Mouse (Mus musculus): ENCODE measurements around the gene Ugt2b34. TPM values are rescaled to one million over a fixed set of nuclear protein-coding genes. Genes with fewer than 3 reads are reported as not detected.
"Not testable (repeated sequence)": the region's sequence is repeated elsewhere in the genome, so short reads cannot be mapped to it uniquely, and the experiment has no call there.

Gene Ugt2b34
- not detected for total RNA-seq (2021)
- long read RNA-seq, experiment 1: 0 reads
- long read RNA-seq, experiment 2: 0 reads

GRCm38 (mm10) chr5:86906758-86907157 is at the start of gene Ugt2b34:
Ugt2b34 (minus strand) TSS chr5:86906937.
- no peak for DNase-seq
- intact Hi-C loops (cut with DNase I; ENCODE audit: low total_unique reads): no loop called here

DNA sequence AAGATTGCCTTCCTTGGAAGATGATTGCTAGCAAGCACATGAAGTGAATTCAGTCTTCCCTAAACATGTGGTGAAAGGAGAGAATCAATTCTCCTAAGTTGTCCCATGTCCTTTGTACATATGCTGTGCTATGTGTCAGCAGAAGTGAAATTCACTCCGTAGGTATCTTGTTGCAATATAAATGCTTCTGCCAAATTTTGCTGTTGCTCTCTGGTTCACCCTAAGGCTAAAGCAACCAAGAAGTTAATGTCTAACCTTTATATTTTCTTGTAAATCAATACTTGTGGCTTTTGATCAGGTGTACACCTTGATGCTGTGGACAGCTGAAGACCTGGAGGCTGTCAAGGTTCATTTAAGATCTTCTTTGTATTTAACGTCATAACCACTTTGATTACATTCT is 35.4 kb upstream of the Ugt2b34 start:
- no peak for DNase-seq
- intact Hi-C loops (cut with DNase I; ENCODE audit: low total_unique reads): no loop called here

GRCm38 (mm10) chr5:86926426-86926825 is 19.7 kb upstream of the Ugt2b34 start, which contains the start of gene Ugt2b1:
Ugt2b1 (minus strand) TSS chr5:86926530.
- DNase-seq: no peak
- intact Hi-C loops (cut with DNase I; ENCODE audit: low total_unique reads): no loop called here

DNA sequence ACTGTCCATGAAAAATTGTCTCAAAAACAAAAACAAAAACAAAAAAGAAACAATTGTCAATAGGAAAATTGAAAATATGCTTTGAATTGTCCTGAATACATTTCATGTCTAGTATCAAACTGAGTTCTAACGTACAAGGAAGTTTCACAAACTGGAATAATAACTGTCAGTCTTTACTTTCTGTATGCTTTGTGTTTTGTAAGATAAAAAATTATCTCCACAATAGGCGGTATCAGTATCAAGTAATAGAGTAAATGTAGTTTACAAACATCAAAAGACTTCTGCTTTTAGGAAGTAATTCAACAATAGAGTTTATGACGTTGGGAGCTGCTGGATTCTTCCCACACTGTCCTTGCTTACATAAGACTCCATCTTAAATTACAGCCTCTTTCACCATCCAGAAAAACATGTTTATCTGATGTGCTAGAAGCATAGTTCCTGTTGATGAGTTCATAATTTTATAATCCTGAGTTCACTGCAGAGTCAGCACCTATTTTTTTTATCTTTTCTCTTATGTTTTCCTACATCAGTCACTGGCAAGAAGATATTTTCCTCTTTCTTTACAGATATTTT is 14.0 kb upstream of the Ugt2b34 start:
- intact Hi-C loops (cut with DNase I; ENCODE audit: low total_unique reads): no loop called here
- no peak for DNase-seq

DNA sequence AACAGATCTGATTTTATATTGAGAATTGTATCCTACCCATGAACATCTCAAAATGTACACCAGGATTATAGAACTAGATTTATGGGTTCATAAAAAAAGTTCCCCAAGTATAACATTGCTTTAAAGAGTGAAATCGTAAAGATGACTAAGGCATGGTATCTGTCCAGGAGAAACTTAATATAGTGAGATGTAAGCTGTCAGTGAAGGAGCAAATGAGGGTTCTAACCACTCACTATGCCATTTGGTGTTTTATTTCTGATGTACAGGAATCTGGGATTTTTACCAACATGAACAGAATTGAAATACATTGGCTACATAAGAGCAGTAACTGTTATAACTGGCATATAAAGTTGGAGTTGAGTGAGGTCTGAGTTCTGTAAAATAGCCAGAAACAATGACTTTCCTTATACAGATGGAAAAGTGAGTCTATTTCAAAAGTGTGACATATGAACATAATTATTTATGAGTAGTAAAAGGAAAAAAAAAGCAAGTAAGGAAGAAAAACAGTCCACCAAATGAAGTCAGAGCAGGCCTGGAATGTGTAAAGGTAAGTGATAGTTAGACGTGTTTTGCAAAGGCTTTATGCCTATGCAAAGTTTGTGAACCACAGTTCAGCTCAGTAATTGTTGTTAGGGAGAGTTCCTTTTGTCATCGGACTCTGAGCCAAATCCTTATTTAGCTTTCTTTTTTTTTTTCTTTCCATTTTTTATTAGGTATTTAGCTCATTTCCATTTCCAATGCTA is 4.8 kb upstream of the Ugt2b34 start:
- no peak for DNase-seq
- intact Hi-C loops (cut with DNase I; ENCODE audit: low total_unique reads): no loop called here

DNA sequence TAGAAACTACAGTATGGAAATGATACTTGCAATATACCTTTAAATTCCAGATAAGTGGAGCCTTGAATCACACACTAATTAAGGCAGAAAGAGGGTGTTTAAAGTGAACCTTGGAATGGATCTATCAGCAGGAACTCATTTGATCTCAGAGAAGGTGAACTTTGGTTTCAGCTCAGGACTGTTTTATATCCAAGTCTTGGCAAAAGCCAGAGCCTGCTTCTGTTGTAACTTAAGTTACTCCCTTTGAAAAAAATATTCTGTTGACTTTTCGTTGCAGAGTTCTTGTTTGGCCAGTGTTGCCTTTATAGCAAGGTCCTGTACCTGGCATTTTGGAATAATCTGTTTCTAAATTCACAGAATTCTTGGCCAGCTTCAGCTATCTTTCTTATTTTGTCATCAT is 4.0 kb upstream of the Ugt2b34 start:
- DNase-seq: no peak
- intact Hi-C loops (cut with DNase I; ENCODE audit: low total_unique reads): no loop called here

GRCm38 (mm10) chr5:86889933-86890332 is 16.8 kb downstream of the Ugt2b34 start:
- intact Hi-C loops (cut with DNase I; ENCODE audit: low total_unique reads): no loop called here
- no peak for DNase-seq

- intact Hi-C loops (cut with DNase I; ENCODE audit: low total_unique reads): no loop called here
- no peak for DNase-seq
Observed at GRCm38 (mm10) chr5:86888420-86888819, 18.3 kb downstream of the Ugt2b34 start.

DNA sequence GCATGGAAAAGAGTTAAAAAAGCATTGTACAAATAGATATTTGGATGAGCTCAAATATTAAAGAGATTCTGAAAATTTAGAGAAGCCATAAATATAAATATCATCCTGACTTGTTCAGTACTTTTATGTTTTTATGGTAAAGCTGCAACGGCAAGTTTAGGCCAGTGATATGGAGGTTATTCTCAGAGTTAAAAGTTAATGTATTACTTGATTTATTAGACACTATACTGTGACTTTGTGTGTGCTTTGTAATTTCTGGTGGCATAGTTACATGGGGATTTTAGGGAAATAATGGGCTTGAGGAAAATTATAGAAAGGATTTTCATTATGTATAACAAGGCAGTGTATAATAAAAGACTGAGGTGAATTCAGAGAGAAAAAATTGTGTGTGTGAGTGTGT is 19.7 kb downstream of the Ugt2b34 start:
- intact Hi-C loops (cut with DNase I; ENCODE audit: low total_unique reads): no loop called here
- no peak for DNase-seq

- DNase-seq: no peak
- intact Hi-C loops (cut with DNase I; ENCODE audit: low total_unique reads): no loop called here
Observed at GRCm38 (mm10) chr5:86886620-86887019, 20.1 kb downstream of the Ugt2b34 start.

DNA sequence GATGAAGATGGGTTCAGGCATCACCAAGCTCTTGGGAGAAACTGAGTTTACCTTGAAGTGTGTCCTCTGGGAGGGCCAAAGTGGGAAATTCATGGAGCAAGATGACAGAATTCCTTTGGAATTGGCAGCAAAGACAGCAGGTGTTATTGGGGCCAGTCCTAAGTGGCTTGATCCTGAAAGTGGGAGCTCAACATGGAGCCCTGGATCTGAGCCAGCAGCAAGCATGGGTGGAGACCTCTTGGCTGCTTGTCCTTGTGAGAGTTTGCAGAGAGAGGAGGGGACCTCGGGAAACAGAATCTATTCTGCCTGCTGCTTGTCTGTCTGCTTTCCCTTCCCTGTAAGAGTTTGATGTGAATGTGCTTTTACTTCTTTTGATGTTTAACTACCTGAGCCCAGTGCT is 34.9 kb downstream of the Ugt2b34 start:
- DNase-seq: no peak

GRCm38 (mm10) chr5:86858336-86858735 is 48.4 kb downstream of the Ugt2b34 start:
- intact Hi-C loops (cut with DNase I; ENCODE audit: low total_unique reads): no loop called here
- no peak for DNase-seq

More for the DNA sequence above, 34.9 kb downstream of the Ugt2b34 start:
- intact Hi-C loops (cut with DNase I; ENCODE audit: low total_unique reads): no loop called here

DNA sequence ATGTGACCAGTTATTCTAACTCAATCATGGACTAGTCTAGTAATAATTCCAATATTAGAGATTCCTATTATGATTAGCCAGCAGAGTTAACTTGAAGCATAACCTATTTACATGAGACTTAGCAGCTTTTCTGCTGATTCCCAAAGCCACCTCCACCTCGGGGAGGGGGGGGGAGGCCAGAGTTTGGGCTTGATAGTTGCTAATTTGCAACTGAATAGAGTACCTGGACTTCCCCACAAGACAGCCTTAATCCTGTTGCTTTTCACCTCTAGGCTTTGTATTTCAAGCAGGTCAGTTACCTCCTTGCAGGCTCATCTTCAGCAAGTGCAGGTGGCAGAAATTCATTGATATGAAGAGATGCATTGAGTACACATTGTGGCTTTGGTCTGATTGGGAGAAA is 49.1 kb downstream of the Ugt2b34 start:
- intact Hi-C loops (cut with DNase I; ENCODE audit: low total_unique reads): no loop called here
- DNase-seq: no peak

DNA sequence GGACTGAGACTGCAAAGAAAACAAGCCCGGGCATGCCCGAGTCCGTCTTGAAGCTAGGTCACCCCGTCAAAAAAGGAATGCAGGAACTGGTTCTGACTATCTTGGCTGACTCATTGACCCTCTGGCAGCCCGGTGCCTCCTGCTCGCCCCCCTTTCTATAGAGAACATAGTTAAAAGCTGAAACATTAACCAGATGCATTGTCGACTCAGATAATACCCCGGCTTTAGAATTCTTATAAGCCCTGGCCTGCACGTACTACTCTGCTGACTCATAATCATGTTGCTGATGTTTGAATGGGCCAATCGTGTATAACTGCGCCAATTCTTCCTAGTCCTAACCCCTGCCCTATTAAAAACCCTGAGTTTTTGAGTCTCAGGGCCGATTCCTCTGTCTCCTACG is 50.2 kb downstream of the Ugt2b34 start:
- DNase-seq; intact Hi-C loops (cut with DNase I; ENCODE audit: low total_unique reads): not testable (repeated sequence)

GRCm38 (mm10) chr5:86851658-86852057 is 55.1 kb downstream of the Ugt2b34 start:
- intact Hi-C loops (cut with DNase I; ENCODE audit: low total_unique reads): no loop called here
- no peak for DNase-seq

DNA sequence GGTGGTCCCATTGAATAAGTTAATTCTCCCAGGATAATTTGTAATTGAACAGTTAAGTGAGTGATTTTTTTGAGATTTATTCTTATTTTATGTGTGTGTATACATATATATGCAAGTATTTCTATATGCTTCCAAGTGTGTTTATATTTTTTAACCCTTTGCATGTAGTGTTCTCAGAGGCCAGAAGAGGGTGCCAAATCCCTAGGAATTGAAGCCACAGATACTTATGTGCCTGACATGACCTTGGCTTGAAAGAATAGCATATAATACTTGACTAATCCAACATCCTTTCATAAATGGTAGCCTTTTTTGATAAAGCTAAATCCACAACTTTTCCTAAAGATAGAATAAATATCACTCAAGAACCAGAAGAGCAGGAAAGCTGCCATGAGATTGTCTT is 56.6 kb downstream of the Ugt2b34 start:
- DNase-seq: no peak
- intact Hi-C loops (cut with DNase I; ENCODE audit: low total_unique reads): no loop called here

- DNase-seq; intact Hi-C loops (cut with DNase I; ENCODE audit: low total_unique reads): not testable (repeated sequence)
Observed at GRCm38 (mm10) chr5:86841261-86841660, 65.5 kb downstream of the Ugt2b34 start.

DNA sequence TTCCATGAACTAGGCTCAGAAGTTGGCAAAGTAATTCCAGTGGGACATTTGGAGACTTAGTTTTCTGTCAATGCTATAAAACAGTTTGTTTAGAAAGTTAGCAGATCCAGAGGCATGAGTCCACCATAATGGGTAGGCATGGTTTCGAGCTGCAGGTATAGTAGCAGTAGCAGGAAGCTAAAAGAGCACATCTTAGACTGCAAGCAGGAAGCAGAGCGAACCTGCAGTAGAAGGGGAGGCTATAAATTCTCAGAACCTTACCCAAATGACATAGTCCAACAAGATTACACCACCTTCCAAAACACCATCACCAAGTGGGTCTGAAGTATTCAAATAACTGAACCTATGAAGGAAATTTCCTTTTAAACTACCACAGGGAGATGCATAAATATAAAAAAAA is 66.5 kb downstream of the Ugt2b34 start:
- intact Hi-C loops (cut with DNase I; ENCODE audit: low total_unique reads): no loop called here
- DNase-seq: no peak

All from gastrocnemius, postnatal 14 days (tissue).